Mouse (Mus musculus) inflammation-experienced regulatory T-cells, adult 6 months (primary cell): ENCODE measurements around the gene Rad51d. TPM values are rescaled to one million over a fixed set of nuclear protein-coding genes. Genes with fewer than 3 reads are reported as not detected.
"Not testable (repeated sequence)": the region's sequence is repeated elsewhere in the genome, so short reads cannot be mapped to it uniquely, and the experiment has no call there.

Experiments
- ATAC-seq: one replicate; pipeline ENCODE4 v1.8.0; 2017
- polyA plus RNA-seq, 3 experiments: library from polyadenylated mRNA; unstranded; fragments of 100-300 nt; shearing (Covaris generic); gene quantifications; one replicate each; pipeline ENCODE4 v1.2.1; 2017

The Rad51d gene
- polyA plus RNA-seq, 3 experiments from 2014 or later, result 25.9 to 32.4 (median 30.9) TPM

DNA sequence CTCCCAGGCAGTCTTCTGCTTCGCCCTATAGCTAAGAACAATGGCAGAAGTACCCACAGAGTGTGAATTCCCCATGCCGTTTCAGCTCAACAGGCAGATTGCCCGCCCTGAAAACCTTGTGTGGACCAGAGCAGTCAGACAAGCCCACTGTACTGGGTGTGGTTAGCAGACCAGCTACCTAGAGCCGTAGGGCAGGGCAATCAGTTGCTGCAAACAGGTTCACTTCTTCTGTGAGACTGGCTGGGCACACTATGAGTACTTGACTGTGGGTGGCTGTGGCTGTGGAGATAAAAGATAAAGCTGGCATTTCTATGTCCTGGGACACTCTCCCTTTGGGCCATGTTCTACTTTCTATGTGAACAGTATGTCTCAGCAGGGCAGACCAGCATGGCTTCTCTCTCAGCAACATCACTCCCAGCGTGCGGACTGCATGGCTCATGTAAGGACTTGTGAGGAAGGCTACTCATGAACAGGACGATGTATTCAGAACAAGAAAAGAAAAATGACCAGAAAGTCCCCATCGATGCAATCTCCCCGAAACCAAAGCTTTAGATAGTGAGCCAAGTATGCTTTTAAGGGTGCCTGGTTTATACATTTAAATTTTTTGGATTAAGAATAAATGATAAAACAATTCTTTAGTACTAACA is 35.0 kb downstream of the Rad51d start:
- ATAC-seq, result no peak

- no peak for ATAC-seq
These were observed 36.3 kb downstream of the Rad51d start for GRCm38 (mm10) chr11:82854111-82854510.

- ATAC-seq, result no peak
These were observed 37.5 kb downstream of the Rad51d start for GRCm38 (mm10) chr11:82852958-82853357.

DNA sequence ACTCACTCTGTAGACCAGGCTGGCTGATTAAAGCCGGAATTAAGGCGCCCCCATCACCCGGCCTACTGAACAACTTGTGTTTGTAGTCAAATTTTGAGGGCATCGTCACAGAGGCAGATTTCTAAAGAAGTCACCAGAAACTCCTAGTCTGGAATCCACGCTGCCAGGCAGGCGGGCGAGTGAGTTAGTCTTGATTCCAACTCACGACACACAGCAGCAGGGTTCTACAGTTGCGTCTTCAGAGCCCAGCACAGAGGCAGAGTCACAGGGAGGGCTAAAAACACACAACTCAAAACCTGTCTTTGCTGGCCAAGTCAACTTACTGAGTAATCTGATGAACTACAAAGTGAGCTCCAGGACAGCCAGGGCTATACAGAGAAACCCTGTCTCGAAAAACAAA is 37.9 kb downstream of the Rad51d start:
- no peak for ATAC-seq

DNA sequence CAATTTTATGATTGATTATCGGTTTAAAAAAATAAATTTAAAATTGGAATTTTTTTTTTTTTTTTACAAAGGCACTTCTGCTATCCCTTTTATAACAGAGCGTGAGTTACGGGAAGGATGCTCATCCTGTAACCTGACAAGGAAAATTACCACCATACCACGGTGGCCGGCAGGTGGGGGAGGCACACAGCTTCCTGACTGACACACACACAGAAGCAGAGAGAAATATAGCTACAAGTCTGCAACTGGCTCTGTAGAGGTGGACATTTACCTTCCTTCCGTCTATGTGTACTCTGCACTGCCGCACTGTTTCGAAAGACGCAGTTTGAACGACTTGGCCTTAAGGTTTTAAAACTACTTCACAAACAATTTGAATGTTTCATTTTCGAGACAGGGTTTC is 38.3 kb downstream of the Rad51d start:
- ATAC-seq, result no peak

GRCm38 (mm10) chr11:82850259-82850658 is 40.2 kb downstream of the Rad51d start:
- ATAC-seq, result no peak

- ATAC-seq, result no peak
These were observed 42.8 kb downstream of the Rad51d start for GRCm38 (mm10) chr11:82847571-82848000.

GRCm38 (mm10) chr11:82846938-82847337 is 43.5 kb downstream of the Rad51d start:
- ATAC-seq, result no peak

DNA sequence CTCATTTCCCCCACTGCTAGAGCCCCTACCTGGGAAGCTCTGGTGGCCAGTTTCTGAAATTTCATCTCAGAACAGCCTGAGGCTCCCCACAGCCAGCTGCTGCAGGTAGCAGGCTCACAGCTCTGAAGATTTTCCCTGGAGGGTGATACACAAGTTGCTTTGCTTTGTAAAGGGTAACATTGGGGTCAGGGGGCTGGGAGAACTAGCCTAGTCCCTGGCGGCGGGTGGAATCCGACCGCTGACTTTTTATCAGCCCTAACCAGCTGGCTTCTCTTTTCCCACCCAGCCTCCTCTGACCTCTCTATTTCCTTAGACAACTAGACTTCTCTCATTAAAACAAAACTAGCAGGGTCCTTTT is 44.4 kb downstream of the Rad51d start:
- no peak for ATAC-seq

- ATAC-seq, result no peak
These were observed 44.9 kb downstream of the Rad51d start for GRCm38 (mm10) chr11:82845415-82846078.

DNA sequence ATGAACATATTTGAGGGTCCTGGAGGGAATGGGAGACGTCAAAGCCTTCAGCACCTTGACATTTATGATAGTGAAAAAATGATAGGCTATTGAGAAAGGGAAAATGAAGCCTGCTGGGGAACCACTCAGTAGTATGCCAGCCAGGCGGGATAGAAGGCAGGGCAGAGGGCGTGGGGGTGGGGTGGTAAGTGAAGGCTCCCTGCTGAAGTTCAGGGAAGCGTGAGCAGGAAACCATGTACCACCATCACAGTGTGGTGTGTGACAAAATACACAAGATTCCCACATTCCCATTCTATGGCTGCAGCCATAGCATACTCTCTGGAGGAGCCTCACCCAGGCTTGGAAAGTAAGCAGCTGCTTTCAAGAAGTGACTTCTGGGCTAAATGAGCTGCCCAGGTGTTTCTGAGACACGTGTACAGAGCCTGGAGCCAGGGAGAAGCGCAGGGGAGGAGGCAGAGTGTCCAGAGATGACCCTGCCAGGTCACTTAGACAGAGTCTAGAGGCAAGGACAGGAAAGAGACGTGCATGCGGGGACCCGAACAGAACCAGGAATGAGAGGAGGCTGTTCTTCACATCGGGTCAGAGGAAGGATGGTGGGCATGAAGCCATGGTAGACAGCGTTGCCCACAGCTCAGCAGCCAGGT is 45.5 kb downstream of the Rad51d start:
- ATAC-seq, result no peak

GRCm38 (mm10) chr11:82838511-82838910 is 51.9 kb downstream of the Rad51d start:
- ATAC-seq, result no peak

DNA sequence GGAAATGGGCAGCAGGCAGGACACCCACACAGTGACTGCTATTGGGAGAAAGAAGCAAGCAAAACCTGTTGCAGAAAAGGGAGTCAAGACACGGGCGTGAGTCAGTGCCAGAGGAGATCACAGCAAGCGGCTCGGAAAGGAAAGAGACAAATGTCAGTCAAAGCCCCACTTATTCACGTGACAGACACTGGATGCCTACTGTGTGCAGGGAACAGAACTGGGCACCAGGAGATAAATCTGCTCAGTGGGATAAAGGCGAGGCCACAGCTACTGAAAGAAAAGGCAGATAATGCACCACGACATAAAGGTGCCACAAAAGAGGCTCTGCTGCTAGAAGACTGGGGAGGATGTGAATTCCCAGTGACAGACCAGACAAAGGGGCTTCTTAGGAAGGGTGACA is 52.6 kb downstream of the Rad51d start:
- ATAC-seq, result no peak

DNA sequence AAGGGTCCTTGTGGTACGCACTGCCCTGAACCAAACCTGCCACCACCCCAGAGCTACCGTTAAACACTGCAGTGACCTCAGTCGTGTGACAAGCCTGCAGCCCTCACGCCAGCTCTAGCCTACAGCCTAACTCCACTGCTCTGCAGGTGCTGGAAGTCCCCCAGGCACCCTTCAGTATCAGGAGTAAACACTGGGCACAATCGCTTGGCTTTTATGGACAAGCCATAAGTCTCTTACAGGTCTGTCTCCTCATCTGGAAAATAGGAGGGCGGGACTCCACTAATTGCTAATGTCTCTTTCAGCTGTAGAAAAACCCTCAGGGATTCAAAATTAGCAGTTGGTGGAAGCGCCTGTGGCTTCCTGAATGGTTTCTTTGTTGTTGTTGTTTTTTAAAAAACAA is 53.2 kb downstream of the Rad51d start:
- ATAC-seq, result no peak

- no peak for ATAC-seq
These were observed 54.6 kb downstream of the Rad51d start for GRCm38 (mm10) chr11:82835616-82836432.

- ATAC-seq, result not testable (repeated sequence)
These were observed 56.1 kb downstream of the Rad51d start for GRCm38 (mm10) chr11:82834359-82834758.

DNA sequence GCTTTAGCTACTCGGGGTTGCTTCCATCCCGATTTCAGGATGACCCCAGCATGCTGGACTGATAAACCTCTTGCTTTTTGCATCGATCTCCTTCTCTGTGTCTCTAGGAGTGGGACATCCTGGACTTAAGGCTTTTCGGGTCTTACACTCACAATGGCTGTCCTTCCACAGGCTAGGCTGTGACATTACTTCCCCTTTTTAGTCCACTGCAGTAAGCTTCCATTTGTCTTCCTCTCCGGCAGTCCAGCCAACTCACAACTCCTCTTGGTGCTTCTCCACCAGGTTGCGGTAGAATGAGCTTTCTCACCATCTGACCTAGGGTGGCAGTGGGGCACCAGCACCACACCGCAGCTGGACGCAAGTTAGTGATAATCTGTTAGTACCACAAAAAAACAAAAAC is 56.5 kb downstream of the Rad51d start:
- no peak for ATAC-seq

GRCm38 (mm10) chr11:82832402-82832801 is 58.0 kb downstream of the Rad51d start:
- ATAC-seq, result not testable (repeated sequence)

DNA sequence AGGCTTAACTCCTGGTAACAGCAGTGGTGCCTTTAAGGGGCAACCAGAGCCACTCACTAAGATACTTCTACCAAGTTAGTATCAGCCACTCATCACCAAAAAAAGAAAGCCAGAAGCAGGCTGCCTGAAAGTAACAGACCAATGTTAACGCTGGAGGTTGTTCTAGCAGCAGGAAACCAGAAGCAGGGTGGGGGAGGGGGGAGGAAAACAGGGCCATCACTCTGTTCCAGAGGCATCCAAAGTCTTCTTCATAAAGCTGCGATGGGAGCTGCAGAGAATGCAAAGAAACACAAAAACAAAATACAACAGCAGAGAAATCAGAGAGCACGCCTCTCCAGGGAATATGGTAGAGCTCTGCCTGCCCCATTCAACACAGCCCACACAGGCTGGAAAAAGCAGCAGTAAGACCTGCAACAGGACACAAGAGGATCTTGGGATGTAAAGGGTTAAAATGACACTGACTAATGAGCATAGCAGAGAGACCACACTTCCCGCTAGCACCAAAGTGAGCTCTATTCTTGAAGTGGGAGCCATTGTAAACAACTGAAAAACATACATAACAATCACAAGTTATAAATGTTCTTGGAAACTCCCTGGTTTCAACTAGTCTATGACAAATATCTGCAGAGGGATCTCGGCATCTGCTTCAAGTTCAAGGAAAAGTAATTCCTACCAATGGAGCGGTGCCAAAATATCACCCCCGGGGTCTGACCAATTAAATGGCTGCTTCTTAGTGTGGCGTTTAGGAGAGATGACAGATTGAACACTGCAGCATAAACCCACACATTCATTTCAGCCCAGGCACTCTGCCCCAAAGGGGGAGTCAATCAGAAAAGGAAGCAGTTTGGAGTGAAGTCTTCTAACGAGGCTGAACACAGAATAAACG is 59.2 kb downstream of the Rad51d start:
- no peak for ATAC-seq

DNA sequence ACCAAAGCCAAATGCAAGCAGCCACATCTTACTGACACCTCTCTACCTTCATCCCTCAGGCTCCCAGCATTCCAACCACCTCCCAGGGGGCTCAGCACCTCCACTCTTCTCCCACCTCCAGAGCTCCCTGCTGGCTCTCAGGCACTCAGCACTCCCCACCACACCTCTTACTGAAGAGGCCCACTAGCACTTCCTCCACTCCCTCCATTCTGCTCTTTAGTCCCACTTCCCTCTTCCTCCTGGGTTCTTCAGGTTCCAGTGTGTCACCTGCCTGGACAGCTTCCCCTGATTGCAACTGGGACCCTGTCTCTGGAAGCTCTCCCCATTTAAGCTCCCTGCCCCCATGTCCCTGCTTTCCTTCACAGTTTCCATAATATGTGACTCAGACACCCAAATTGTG is 63.6 kb downstream of the Rad51d start:
- ATAC-seq, result no peak
